Mouse (Mus musculus): ENCODE measurements at regions not wholly inside any gene's neighbourhood (a gene's known extent, or its start where the extent isn't known, plus 50 kb on each side); places are given as distances from the start of the nearest gene placed in this dataset.

DNA sequence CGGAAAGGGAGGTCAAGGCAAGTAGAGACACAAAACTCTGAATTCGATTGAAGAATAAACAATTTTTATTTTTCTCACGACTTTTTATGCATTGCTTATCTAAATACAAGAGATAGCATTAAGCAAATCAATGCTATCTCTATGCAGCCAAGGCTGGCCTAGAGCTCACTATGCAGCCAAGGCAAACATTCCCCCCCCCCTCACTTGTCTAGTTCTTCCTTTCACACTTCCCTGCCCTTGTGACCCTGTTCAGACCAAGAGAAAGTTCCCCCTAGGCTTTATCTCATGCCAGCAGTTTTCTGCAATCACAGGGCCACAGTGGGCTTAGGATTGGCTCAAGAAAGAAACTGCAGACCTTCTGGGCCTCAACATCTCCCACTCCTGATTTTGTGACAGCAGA is 417.9 kb upstream of the Rag2 start:
- no peak for DNase-seq (ENCODE audit: low read depth, low spot score)

DNA sequence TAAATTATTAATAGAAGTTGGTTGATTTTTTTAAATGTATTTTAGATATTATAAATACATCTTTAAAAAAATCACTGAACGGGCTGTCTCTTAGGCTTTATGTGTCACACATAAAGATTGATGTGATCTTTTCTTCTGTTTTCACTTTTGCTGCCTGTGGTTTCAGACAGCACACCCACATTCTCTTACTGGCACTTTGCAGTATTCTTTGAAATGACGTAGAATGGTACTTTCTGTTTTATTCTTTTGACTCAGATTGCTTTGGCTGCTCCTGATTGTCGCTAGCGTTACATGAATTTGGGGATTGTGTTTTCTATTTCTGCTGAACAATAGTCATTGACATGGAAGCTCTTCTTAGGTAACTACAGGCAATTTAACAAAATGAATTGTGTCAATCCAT is 415.4 kb upstream of the Rag2 start:
- no peak for DNase-seq (ENCODE audit: low read depth, low spot score)

DNA sequence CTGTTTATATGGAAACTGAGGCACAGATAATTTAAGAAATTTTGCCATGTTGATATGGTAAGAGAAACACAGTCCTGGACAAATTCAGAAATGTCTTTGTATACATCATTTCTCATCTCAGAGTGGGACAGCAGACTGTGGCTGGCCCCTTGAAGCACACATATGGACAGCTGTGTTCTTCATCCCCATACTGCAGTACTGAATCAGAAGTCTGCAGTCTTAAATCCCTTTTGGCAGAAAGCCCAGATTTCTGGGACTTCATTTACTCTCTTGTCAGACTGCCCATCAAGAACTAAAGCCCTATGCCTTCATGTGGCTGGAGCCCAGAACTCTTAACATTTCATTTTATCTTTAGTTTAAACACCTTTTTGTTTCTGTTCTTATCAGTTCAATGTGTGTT is 403.8 kb upstream of the Rag2 start:
- no peak for DNase-seq (ENCODE audit: low read depth, low spot score)

DNA sequence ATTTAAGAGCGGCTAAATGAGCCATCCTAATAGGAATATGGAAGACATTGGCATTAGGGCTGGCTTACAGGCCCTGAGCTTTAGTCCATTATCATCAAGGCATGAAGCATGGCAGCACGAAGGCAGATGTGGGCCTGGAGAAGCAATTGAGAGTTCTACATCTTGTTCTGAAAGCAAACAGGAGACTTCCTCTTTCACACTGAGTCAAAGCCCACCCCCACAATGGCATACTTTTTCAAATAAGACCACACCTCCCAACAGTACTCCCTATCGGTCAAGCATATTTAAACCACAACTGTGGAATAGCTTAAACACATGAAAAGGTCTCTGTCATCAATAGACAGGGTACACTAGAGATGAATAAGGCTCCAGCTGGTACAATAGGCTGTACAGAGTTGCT is 381.5 kb upstream of the Rag2 start:
- DNase-seq (ENCODE audit: low read depth, low spot score) = no peak

DNA sequence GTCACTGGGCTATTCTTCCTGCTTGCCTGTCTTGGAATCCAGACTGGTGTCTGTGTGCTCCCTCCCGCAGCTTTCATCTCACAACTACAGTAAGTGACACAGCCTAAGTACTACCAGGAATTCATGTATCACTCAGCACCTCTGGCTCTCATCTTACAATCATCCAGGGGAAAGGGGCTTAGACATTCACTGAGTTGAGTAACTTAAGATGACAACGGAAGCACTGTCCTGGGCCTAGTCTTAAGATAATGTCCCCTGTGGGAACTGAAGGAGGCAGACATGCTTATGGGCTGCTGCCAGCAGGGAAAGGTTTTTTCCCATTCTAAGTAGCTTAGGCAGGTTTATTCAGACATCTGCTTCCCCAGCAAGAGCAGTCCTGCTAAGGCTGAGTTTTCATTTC is 377.4 kb upstream of the Rag2 start:
- no peak for DNase-seq (ENCODE audit: low read depth, low spot score)

DNA sequence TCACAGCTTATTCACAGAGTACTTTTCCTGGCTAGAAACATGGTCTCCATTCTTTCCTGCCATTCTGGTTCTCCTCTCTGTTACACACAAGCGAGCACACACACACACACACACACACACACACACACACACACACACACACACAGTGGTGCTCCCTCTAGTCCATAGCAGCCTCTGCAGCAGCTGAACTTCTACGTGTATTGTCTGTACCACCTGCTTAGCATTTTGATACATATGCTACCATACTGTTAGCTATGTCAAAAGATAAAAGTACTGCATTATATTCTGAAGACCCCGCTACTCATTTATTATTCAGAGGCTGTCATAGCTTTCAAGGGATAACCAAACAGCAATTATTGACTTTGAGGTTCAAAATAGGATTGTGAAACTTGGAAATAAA is 372.3 kb upstream of the Rag2 start:
- no peak for DNase-seq (ENCODE audit: low read depth, low spot score)

DNA sequence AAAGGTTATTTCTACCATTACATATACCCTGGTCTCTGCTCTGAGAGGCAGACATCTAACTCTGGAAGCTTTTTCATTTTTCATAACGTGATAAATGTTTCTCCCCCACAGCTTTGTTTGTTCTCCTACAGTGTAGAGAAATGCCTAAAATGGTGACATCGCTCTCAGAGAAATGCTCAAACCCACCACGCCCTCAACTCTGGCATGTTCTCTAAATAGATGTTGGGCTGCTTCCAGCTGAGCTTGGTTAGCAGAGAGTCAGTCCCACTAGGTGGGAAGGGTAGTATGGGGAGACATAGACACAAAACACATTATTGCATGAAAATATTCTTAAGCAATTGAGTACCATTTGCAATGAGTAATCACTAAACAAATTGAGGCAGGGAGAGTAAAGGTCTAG is 368.1 kb upstream of the Rag2 start:
- no peak for DNase-seq (ENCODE audit: low read depth, low spot score)

DNA sequence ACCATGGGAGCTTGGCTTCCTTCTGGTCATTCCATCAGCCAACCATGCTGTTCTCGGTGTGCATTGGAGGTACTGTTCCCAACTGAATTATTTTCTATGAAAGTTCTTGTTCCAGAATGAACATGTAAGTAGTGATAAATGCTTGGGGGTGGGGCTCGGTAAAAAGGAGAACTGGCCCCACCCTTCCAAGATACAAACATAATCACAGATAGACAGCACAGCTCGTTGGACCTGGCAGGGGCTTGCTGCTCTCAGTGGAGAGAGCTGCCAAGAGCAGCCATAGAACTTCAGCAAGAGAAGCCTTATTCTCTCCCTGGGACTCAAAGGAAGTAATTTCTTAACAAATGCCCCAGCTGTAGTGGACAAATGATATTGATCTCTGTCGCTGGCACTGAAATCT is 360.6 kb upstream of the Rag2 start:
- no peak for DNase-seq (ENCODE audit: low read depth, low spot score)

DNA sequence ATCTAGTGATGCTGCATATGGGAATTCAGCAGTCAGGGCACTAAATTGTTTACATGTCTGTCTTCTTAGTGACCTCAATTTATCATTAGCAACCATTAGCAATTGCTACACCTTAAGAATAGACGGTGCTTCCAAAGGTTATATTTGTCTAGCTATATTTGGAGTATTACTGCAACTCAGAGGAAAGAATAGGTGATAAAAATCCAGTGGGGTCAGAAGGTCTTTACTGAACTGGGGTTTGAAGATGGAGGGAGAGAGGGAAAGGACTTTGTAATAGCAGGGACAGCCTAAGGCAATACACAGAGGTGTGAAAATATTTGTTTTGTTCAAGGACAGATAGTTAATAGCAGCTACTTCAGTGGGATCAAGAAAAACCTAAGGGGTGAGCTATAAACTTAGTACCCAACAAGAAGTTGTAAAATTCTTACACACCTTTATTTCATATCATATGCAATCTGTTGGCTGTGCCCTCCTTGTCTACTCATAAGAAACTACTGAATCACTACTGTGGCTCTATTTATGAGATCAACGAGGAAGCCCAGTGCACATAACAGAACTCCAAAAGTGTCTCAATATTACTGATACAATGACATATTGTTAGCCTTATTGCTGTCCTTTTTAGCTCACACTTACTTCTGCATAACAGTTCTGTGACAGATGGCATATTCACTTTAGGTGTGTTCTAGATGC is 357.7 kb upstream of the Rag2 start:
- DNase-seq (ENCODE audit: low read depth, low spot score) = no peak

DNA sequence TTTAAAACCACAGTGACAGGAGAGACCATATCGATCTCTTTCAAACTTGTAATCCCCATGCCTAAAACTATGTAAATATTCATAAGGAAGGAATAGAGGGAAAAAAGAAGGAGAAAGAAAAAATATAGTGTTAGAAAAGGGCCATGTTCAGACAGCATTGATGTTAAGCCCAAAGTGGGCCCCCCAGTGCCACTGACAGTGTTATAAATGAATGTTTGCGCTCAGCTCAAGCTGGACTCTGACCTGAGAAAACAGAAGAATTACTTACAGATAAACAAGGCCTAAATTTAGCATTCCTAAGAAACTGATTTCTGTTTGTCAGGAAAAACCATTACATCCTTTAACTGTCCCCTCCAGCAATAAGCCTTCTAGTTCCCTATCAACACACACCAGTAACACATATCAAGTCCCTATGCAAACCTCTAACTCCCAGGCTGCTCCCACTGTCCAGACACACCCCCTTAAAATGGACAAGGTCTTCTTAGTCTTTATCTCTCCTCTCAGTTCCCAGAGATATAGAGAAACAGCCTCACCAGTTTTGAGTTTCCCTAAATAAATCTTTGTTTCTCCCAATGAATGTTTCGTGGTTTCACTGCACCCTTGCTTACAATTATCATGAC is 350.4 kb upstream of the Rag2 start:
- no peak for DNase-seq (ENCODE audit: low read depth, low spot score)

DNA sequence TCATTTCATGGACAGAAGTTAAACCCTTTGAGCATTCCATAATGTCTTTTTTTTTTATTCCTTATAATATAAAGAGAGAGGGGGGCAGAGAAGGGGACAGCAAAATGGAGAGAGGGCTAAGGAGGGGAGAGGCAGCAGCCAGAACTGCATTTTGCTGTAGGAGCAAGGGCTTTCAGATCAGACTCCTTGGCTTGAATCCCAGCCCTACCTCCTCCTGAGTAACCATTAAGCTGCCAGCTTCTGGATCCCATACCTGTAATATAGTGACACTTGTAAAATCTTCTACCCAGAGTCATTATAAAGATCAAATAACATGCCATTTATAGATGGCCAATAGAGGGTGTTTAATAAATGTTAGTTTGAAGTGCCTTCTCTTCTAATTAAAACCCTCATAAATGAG is 339.6 kb upstream of the Rag2 start:
- DNase-seq (ENCODE audit: low read depth, low spot score) = no peak

DNA sequence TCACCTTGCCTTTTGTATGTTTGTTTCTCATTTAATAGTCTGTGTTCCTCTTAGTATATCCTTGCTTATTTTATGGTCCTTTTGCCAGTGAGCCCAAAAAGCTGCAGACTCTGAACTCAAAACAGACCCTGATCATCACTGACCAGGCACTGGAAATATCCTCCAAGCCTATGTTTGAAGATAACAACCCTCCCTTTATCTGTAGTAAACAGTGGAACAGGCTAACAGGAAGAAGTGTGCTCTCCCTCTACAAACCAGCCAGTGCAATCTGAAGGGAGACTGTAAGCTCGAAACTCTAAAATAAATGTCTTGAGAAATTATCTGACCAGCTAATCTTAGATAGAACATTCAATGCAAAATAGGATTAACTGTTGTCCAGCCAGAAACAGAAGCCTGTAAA is 336.4 kb upstream of the Rag2 start:
- no peak for DNase-seq (ENCODE audit: low read depth, low spot score)

DNA sequence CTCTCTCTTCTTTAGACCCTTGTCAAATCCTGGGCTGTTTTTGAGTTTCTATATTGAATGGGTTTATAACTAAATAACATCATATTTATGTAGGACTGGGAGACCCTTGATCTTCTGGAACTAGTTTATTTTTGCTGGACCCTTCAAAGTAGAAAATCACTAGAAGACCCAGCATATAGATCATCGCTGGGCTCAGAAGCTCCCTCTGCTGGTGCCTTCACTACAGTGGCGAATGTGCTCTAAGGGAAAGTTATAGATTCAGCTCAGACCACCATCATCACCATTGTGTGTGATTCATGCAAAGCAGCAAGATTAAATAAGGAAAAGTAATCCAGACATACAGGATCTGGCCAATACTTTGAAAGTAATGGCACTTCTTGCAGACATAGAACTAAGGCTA is 335.4 kb upstream of the Rag2 start:
- DNase-seq (ENCODE audit: low read depth, low spot score) = no peak

DNA sequence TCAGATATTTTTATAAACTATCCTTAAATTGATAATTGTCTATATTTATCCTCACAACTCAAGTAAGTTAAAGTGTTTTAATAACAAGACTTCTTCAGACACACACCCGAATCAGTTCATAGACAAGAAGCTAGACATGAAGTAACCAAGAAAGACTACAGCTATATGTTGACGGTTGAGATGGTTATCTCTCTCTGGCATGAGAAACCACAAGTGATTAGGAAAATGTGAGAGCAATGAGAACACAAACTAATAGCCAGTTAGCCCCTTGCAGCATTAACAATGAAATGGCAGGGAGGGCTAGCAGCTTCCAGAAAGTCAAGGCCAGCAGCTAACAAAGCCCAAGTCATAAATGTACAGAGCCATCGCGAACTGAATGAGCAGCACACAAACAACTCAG is 333.8 kb upstream of the Rag2 start:
- DNase-seq (ENCODE audit: low read depth, low spot score) = no peak

DNA sequence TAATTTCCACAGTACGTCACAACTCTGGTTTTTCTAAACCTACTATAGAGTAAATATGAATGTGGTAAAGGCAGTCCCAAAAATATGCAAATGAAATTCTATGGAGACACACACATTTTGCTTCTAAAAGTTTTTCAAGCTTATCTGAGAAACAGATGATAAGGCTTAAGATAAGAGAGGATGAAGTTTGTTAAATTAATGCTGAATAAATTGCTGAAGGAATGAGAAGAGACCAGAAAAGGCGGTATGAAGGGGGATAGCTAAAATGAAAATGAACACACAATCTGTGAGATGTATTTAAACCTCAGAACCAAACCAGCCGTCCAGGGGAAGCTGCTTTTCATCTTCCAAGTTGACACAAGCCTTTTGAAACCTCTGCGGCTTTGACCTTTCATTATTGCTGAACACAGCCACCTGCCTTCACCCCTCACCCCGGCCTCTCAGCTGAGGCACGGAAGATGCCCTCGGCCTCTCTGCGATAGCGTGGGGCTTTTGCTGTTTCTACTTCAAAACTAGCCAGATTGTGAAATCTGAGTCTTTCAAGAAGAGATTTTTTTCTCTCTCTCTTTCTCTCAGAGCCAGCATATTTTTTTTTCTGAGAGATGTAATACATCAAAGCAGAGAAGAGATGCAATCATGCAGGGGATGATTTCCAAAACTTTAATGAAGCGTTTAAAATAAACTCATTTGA is 328.7 kb upstream of the Rag2 start:
- no peak for DNase-seq (ENCODE audit: low read depth, low spot score)

DNA sequence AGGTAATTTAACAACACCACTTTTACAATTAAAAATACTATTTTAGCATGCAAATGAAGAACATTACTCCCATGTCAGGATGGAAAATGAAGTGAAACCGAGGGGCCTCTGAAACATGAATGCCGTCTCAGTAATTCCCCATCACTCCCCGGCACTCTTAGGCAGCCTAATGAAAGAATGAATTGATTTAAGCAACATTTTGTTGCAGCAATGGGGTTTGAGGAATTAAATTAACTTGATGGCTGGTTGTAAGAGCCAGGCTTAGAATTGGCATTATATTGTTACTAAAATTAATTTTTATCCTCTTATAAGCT is 328.2 kb upstream of the Rag2 start:
- no peak for DNase-seq (ENCODE audit: low read depth, low spot score)

DNA sequence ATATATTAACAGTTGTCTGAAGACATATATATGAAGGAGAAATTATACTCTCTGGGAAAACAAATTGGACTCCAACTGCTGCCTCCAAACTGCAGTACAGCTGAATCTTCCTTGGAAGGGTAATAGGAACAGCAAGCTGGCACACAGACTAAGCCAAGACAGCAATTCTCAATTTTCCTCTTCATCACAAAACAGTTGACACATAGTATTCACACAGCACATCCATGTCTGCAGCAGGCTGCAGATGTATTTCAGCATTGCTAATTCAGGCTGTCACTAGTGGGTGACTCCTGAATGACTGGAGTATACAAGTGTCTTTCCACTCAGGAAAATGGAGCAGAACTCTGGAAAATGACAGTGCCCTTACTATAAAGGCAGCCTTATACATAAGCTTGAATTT is 327.7 kb upstream of the Rag2 start:
- no peak for DNase-seq (ENCODE audit: low read depth, low spot score)

DNA sequence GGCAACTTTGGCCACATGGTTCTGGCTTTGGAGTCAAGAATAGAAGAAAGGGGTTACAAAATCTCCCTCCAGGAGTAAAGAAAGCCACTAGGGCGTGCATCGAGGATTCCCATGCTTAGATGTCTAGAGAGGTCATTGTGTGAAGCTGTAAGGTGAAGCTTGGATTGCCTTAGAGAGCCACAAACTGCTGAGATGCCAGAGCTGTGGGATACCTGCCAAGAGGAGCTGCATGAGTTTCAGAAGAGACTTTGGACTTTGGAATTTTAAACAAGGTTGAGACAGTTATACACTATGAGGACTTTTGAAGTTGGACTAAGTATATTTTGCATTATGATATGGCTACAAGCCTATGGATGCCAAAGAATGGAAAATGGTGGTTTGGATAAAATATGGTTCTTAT is 325.4 kb upstream of the Rag2 start:
- no peak for DNase-seq (ENCODE audit: low read depth, low spot score)

DNA sequence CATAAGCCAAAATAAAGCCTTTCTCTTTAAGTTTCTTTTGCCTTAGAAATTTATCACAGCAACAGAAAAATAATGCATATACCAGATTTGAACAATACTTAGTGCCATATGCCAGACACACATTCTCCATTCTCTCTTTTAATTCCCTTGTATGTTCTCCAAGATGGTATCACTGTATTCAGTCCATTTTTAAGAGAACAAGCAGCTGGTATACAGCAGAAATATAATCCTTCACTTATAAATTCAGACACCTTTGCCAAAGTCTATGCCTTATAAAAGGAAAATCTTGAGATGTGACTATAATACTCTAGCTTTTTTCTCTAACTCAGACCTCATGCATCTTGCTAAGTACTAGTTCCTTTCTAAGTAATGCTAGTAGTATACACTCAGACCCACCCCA is 324.4 kb upstream of the Rag2 start:
- peak; percentile 58 for DNase-seq (ENCODE audit: low read depth, low spot score)

DNA sequence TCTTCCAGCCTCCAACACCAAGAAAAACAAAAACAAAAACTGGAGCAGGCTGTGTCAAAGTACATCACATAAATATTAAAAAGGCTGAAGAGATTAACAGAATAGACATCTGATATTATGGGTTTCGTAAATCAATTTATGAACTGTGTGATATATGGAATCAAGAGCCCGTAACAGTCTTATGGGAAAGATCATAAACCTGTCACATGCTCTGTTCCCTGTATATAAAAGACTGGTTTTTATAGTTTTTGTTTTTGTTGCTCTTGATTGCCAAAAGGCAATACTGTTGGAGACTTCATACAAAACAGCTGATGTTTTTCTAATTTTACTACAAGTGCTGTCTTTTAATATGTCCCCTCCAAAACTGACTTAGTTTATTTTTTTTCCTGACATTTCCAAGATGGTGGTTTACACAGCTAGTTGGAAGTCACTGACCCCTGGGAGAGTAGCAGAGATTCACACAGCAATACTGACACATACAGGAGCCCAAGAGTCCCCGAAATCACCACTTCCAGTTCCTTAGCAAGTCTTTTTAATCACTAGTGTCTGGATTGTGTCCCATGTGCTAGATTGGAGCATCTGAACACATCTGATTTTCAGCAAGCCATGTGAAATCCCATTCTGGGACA is 303.1 kb upstream of the Rag2 start:
- no peak for DNase-seq (ENCODE audit: low read depth, low spot score)

DNA sequence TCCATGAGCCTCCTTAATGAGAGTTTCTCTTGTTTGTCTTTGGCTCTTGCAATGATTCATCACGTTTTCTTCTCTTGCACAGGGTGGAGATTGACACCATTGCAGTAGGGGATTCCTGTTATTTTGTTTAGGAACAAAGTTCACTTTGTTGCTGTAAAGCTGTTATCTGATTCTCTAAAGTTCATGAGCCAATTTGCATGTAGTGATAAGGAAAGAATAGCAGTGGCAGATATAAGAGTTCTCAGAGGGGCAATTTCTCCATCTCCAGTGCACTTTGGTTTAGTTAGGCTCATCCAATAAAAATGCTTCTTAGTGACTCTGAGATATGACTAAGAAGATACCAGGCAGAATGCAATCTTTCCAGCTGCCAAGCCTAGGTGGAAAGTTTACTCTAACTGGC is 267.8 kb upstream of the Rag2 start:
- DNase-seq (ENCODE audit: low read depth, low spot score) = no peak

DNA sequence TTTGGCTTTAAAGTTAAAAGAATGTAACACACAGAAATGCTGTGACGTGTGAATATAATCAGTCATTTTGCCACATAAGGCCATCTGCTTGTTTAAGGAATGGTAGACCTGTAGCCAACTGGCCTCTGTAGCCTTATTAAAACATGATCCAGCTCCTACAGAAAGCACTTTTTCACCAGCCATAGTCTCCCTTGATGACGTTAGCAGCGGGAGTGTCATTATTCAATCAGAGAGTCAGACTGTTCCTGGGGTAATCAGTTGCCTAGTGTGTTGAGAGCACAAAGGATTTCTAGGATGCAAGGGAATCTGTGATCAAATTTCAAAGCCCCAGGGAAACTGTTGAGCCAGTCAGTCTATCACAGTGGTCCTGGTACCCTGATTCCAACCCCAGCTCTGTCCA is 260.3 kb upstream of the Rag2 start:
- no peak for DNase-seq (ENCODE audit: low read depth, low spot score)

DNA sequence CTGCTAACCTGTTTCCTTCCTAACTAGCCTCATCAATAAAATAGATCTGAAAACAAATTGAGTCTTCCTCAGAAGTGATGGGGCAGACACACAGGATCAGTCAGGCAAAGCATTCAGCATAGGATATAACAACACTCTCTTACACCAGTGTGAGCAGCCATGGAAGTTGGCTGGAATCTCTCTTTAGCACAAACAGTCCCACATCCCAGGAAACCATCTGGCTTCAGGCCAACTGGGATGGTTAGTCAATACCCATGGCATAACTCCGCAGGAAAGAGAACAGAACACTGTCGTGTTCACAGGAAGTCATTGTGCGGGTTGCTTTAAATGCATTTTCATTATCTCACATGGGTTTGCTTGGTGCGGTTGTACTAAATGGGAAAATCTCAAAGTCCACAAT is 256.2 kb upstream of the Rag2 start:
- no peak for DNase-seq (ENCODE audit: low read depth, low spot score)
